Mouse (Mus musculus) heart, adult 2 months (tissue): ENCODE data around the gene Rnf10. TPM values are rescaled to one million over a fixed set of nuclear protein-coding genes. Genes with fewer than 3 reads are reported as not detected.
A peak's percentile ranks its signal among the peaks of the same experiment; 100 is the strongest.

Source experiments
- DNase-seq, 2 experiments: peaks; one replicate each; pipeline ENCODE4 v3.0.0; 2021
- H3K27ac ChIP-seq: fragments of 200-600 bp; 2 replicates; pipeline ENCODE4 v1.8.1; 2022
- H3K27me3 ChIP-seq: fragments of 200-500 bp; 2 replicates; pipeline ENCODE4 v1.6.1; 2012; ENCODE audit warnings: mild to moderate bottlenecking, low read length, inconsistent platforms, mixed read lengths; ENCODE audit not compliant: control insufficient read depth, insufficient read depth
- H3K36me3 ChIP-seq: fragments of 200-500 bp; 2 replicates; pipeline ENCODE4 v1.6.1; 2012; ENCODE audit warnings: low read length, inconsistent platforms; ENCODE audit not compliant: control insufficient read depth, insufficient read depth
- H3K4me1 ChIP-seq: fragments of 200-500 bp; 2 replicates; pipeline ENCODE4 v1.6.1; 2011; ENCODE audit warnings: low read length; ENCODE audit not compliant: control insufficient read depth, insufficient read depth
- H3K4me3 ChIP-seq: fragments of 200-600 bp; 2 replicates; pipeline ENCODE4 v1.8.1; 2022
- H3K79me2 ChIP-seq: fragments of 200-500 bp; replicated peaks from 2 replicates; pipeline ENCODE4 v1.6.1; 2012; ENCODE audit warnings: mild to moderate bottlenecking, inconsistent platforms, low read length, moderate library complexity, mixed read lengths; ENCODE audit not compliant: control insufficient read depth, insufficient read depth
- H3K9ac ChIP-seq: fragments of 200-500 bp; 2 replicates; pipeline ENCODE4 v1.6.1; 2012; ENCODE audit warnings: low read depth, mild to moderate bottlenecking, control low read depth, inconsistent platforms, low read length, mixed read lengths
- CTCF ChIP-seq: fragments of 200-600 bp; IDR thresholded peaks from 2 replicates; pipeline ENCODE4 v1.8.1; 2022; ENCODE audit warnings: antibody characterized with exemption, mild to moderate bottlenecking, moderate library complexity
- EP300 ChIP-seq: fragments of 200-500 bp; IDR thresholded peaks from 2 replicates; pipeline ENCODE4 v1.6.1; 2011; ENCODE audit warnings: low read depth, low read length, control low read depth; ENCODE audit not compliant: insufficient read depth
- POLR2A ChIP-seq: fragments of 200-500 bp; IDR thresholded peaks from 2 replicates; pipeline ENCODE4 v1.6.1; 2011; ENCODE audit warnings: mild to moderate bottlenecking, low read depth, low read length, control low read depth; ENCODE audit not compliant: insufficient read depth
- WGBS: fragments of 180-500 bp; shearing (Covaris S2); methylation state at CpG from one replicate; pipeline ENCODE4 v1.1.7; 2018; 5-methylcytosine and 5-hydroxymethylcytosine counted together
- intact Hi-C: fragments of 180-260 bp; cut with DNase I; formaldehyde crosslinking; loops from one replicate; pipeline ENCODE4 v1.15.1; 2025
- polyA plus RNA-seq: library from polyadenylated mRNA; depleted of rRNA; stranded (reverse); fragments of >200 nt; gene quantifications from 2 replicates; pipeline ENCODE4 v1.2.3, GENCODE M21; 2012
- total RNA-seq, 2 experiments: library from RNA; stranded (reverse); gene quantifications; 2 replicates each; pipeline ENCODE4 v1.2.3; 2021

Gene Rnf10
- total and polyA plus RNA-seq, 3 experiments, result 175 to 397 (median 391) TPM

DNA sequence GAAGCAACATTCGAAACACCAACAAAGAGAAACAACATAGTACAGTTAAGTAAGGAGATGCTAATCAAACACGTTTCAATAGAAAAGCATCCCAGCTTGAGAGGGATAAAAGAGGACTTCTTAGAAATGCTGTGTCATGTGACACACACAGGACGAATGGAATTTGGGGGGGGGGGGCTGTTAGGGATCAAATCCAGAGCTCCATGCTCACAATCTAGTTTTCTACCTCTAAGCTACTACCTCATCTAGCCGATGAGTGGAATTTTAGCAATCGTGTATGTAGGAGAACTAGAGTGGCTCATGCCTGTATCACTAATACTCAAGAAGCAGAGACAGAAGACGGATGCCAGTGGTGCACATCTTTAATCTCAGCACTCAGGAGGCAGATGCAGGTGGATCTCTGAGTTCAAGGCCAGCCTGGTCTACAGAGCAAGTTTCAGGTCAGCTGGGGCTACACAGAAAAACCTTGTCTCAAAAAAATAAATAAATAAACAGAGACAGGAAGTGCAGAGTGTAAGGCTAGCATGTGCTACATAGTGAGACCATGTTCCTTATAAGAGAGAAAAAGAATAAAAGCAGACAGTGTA, 944 bp upstream of the Rnf10 start:
- Histone ChIP-seq H3K36me3 (peaks cover 22% of the 10 kb centered on the region), H3K27me3 (no peaks in the 10 kb centered on the region), H3K79me2 (peaks cover 13% of the 10 kb centered on the region), H3K4me1 (peaks cover 14% of the 10 kb centered on the region), H3K9ac (no peak overlapping the region), H3K27ac (no peak overlapping the region; the same call in 1 of the 2 replicates), H3K4me3 (no peak overlapping the region; the same call in none of the 2 replicates)
- intact Hi-C loops, result loop anchor here (2.0 to 10.0 kb wide), 4 partner anchors 27 to 211 kb away; partner anchors contain the start of genes Dynll1, Sirt4 and Srsf9
- TF ChIP-seq CTCF (no peak), POLR2A (no peak), EP300 (no peak)
- DNase-seq, result no peak
- 67% methylated on average over 6 of the region's 6 CpGs for WGBS

- Histone ChIP-seq H3K9ac (peak overlapping the region; percentile 100), H3K27me3 (no peaks in the 10 kb centered on the region), H3K36me3 (peaks cover 29% of the 10 kb centered on the region), H3K4me3 (peak overlapping the region; percentile 88), H3K27ac (peak overlapping the region; percentile 95), H3K79me2 (peaks cover 13% of the 10 kb centered on the region), H3K4me1 (peaks cover 21% of the 10 kb centered on the region)
- no peak for DNase-seq
- TF ChIP-seq EP300 (no peak), POLR2A (no peak), CTCF (no peak)
- WGBS, result under 1% methylated on average over 77 of the region's 77 CpGs
- intact Hi-C loops, result loop anchor here (2.0 to 10.0 kb wide), 4 partner anchors 29 to 213 kb away; partner anchors contain the start of genes Dynll1, Sirt4 and Srsf9
Observed at GRCm38 (mm10) chr5:115271931-115272811, 527 bp downstream of the Rnf10 start.

DNA sequence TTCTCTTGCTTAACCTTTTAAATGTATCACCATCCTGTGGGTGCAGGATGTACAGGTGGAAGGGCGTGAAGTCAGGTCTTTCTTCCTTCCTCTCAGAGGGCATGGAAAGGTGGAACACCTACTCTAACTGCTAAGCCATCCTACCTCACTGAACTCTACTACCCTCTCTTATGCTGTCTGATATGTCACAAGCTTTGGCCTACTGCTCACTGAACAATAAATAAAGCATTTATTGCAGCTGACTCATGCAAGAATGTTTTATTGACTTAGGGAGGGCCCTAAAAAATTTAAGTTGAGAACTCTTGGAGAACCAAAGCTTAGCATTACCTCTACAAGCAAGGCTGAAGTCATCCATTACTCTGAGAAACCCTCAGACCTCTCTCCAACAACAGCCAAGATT, 2.7 kb downstream of the Rnf10 start:
- no peak for DNase-seq
- intact Hi-C loops, result loop anchor here (10.0 kb wide), 1 partner anchor 215 kb away; the partner anchor contains the start of gene Sirt4
- H3K79me2 ChIP-seq, result peaks cover 13% of the 10 kb centered on the region
- peaks cover 31% of the 10 kb centered on the region for H3K4me1 ChIP-seq
- TF ChIP-seq CTCF (no peak), EP300 (no peak), POLR2A (no peak)
- peaks cover 29% of the 10 kb centered on the region for H3K36me3 ChIP-seq
- no peak overlapping the region for H3K9ac ChIP-seq
- peak overlapping the region; percentile 7; the same call in 1 of the 2 replicates for H3K4me3 ChIP-seq
- H3K27me3 ChIP-seq, result no peaks in the 10 kb centered on the region
- peak overlapping the region; percentile 4; the same call in 1 of the 2 replicates for H3K27ac ChIP-seq
- 65% methylated on average over 1 of the region's 1 CpGs for WGBS

DNA sequence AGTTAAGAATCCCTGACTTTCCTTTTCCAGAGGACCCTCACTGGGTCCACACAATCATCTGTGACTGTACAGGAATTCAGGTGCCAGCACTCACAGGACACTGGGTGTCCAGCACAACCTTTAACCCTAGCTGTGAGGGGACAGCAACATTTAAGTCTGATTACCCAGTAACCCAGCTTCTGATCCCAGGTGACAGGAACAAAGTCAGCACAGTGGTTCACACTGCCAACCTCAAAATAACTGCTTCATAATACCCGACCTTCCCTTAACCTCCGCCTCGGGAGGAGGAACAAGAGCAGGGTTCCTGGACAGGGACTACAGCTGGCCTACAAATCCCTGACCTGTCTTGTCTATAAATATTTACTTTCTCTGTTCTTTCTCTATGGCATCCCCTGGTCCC, 4.4 kb downstream of the Rnf10 start:
- H3K79me2 ChIP-seq, result peaks cover 15% of the 10 kb centered on the region
- H3K36me3 ChIP-seq, result peaks cover 29% of the 10 kb centered on the region
- peak overlapping the region; percentile 1; the same call in 1 of the 2 replicates for H3K4me3 ChIP-seq
- peak overlapping the region; percentile 84 for H3K27ac ChIP-seq
- peak in 1 of 2 experiments; percentile 54 for DNase-seq
- WGBS, result 17% methylated on average over 3 of the region's 3 CpGs
- peaks cover 33% of the 10 kb centered on the region for H3K4me1 ChIP-seq
- intact Hi-C loops, result no loop called here
- H3K27me3 ChIP-seq, result no peaks in the 10 kb centered on the region
- H3K9ac ChIP-seq, result peak overlapping the region; percentile 25; the same call in 1 of the 2 replicates
- TF ChIP-seq EP300 (0 out of 2 replicates have a peak, but pooled peaks have one; percentile 41), CTCF (no peak)

GRCm38 (mm10) chr5:115267469-115268045, 5.1 kb downstream of the Rnf10 start:
- Histone ChIP-seq H3K9ac (no peak overlapping the region), H3K4me3 (0 out of 2 replicates have a peak overlapping the region, but pooled peaks have one; percentile 20), H3K36me3 (peaks cover 27% of the 10 kb centered on the region), H3K4me1 (peaks cover 31% of the 10 kb centered on the region), H3K27me3 (no peaks in the 10 kb centered on the region), H3K79me2 (peaks cover 16% of the 10 kb centered on the region), H3K27ac (peak overlapping the region; percentile 84)
- WGBS, result 24% methylated on average over 3 of the region's 3 CpGs
- no peak for DNase-seq
- intact Hi-C loops, result no loop called here
- no peak for TF ChIP-seq CTCF
- no peak for TF ChIP-seq EP300
- no peak for TF ChIP-seq POLR2A
